Mouse (Mus musculus): ENCODE results near the gene Gm20388.

- TF ChIP-seq CTCF (conservative IDR thresholded peaks at IDR 0.05; ENCODE audit: insufficient read depth, insufficient read length, low read depth, low read length): no peak
- no peak for TF ChIP-seq POLR2A (IDR thresholded peaks at IDR 0.05; ENCODE audit: low read depth, low read length)
These were observed 4239.4 kb downstream of the Gm20388 start for GRCm38 (mm10) chr8:124150009-124150408.

Measured in kidney, adult 2 months (tissue).